Mouse (Mus musculus): ENCODE measurements around the gene Olfr444.

Olfr444 gene

DNA sequence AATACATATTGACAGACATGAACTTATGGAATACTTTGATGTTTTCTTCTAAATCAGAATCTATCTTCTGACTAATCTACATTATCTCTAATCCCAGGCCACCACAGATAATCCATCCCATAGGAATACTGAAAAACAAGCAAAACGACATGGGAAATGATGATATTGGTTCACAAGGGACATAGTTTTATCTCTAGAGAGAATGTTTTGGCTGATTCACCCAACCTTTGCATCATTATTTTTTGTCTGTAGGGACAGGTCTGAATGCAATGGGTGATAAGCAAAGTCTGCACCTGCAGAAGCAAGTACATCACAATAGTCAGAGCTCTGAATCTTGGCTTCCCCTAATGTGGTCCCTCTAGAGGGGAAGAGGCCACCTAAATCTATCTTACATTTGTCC is at the start of gene Olfr444:
Gene Olfr444 (plus strand): TSS at position 301 of the 400 bp plus-strand sequence.
- DNase-seq (ENCODE audit: low read depth, low spot score), result no peak

DNA sequence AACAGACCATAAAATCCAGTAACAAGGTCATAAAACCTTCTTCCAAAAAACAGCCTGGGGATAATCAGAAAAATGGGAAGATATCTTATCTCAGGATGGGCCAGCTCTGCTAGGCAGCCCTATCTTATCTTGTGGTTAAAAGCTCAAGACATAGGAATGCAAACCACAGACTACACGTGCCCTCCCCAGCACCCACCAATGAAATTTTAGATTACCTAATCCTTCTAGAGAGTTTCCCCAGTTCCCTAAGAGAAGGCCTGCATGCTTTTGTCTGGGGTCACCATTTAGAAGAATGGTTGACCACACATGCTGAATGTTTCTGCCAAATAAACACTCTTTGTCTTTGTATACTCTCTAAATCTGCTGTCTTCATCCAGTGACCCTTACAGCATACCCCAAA is 48.5 kb upstream of the Olfr444 start:
- no peak for DNase-seq (ENCODE audit: low read depth, low spot score)

DNA sequence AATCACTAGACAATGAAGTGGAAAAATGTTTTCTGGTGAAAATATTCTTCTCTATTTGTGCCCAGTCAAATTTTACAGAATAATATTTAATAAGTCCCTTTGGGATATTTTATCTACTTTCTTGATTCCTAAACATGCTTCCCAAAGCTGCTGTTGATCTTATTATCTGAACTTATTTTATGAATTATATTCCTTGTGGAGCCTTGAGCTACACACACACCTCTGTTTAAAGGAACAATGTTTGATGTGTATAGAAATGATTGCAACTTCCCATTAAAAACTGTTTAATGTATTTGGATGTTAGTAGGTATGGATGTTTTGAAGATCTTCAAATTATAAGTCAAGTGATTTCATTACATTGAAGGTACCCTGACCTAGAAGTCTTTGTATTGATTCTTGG is 40.3 kb upstream of the Olfr444 start, which contains the start of gene Olfr447:
Gene Olfr447 (plus strand): TSS at position 301 of the 400 bp plus-strand sequence.
- DNase-seq (ENCODE audit: low read depth, low spot score), result no peak

DNA sequence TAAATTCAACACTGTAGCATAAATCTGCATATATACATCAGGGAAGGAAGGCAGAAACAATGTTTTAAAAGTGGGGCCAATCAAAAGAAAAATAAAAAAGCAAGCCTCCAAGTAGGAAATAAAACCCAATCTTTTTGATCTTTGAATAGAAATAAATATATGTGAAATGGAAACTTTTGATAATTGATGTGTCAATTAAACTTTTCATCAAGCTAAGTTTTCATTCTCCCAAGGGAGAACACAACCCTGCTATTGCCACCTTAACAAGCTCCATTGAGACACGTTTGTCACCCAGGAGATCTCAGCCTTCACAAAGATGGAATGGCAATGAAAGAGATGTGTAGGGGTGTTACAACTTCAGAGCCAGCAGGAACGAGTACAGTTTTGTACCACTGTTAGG is 27.8 kb upstream of the Olfr444 start, which contains the start of gene Olfr446:
Gene Olfr446 (plus strand): TSS at position 301 of the 400 bp plus-strand sequence.
- DNase-seq (ENCODE audit: low read depth, low spot score), result no peak

DNA sequence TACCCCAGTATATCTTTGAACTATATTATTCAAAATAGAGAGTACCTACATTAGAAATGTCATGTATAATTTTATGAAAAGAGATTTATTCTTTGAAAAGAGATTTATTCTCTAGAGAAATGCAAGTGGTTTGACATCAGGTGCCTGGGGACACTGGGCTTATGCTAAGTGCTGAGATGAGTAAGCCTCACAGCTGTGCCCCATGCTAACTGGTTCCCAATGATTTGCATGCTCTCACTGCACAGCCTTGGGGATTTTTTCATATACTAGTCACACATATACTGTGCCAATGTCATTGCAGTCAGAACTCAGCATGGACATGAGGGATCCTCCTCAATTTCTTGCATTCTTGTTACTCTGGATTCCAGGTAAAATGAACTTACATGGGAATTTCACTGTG is 31.5 kb downstream of the Olfr444 start:
- DNase-seq (ENCODE audit: low read depth, low spot score), result no peak
